Mouse (Mus musculus) MN1 (cell line): Measurements from ENCODE around the gene Cobll1.

Experiments
- DNase-seq: peaks from one replicate; pipeline ENCODE4 v3.0.0-alpha.2; 2016; ENCODE audit warnings: low spot score

The Cobll1 gene

GRCm38 (mm10) chr2:65196994-65197393, 42.2 kb downstream of the Cobll1 start:
- no peak for DNase-seq

GRCm38 (mm10) chr2:65195233-65196010, 43.8 kb downstream of the Cobll1 start:
- no peak for DNase-seq

DNA sequence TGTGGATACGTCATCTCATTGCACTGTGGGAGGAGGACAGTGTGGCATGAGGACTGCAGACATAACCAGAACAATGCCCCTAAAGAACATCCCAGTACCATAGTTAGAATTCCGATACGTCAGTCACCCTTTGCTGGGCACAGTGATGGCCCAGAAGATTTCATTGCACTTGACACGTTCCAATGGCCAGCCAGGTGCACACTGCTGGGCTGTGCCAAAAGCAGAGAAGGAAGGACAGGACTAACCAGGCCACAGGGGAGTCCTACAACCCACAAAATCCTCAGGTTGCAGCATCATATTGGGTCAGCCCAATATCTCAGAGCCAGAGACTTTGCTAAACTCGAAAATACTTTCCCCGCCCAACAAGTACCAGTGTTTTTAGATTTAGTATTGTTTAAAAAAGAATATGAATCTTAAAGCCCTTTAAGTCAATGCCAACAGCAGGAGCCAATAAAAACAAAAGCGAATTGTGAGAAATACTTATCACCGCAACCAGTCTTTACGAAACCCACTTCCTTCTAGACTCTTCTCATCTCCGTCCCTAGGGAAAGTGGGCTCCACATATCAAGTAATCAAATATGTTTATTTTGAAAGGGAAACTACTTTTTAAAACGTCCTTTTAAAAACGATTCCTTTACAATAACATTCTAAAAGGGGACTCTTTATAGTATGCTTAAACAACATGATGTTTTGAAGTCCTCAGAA, 46.0 kb downstream of the Cobll1 start:
- DNase-seq, result no peak

- peak; percentile 30 for DNase-seq
These were observed 47.8 kb downstream of the Cobll1 start for GRCm38 (mm10) chr2:65191398-65191797.

- DNase-seq, result no peak
These were observed 49.9 kb downstream of the Cobll1 start for GRCm38 (mm10) chr2:65189346-65189745.

GRCm38 (mm10) chr2:65188585-65188984, 50.6 kb downstream of the Cobll1 start:
- DNase-seq, result no peak

GRCm38 (mm10) chr2:65187652-65188051, 51.6 kb downstream of the Cobll1 start:
- DNase-seq, result no peak

DNA sequence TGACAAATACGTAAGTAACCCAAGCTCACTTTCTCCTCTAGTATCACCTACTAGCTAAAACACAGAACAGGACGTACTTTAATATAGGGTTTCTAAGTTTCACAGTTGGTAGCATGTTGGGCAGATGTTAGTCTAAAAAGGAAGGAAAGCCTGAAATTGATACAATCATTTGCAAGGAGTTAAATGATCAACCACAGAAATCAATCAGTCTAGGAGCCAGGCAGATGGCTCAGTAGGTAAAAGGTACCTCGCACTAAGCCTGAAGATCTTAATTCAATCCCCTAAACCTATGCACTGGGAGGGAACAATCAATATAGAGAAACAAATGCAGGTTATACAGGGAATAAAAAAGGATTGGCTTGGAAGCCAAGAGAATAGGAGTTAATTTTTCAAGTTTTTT, 52.0 kb downstream of the Cobll1 start:
- no peak for DNase-seq

GRCm38 (mm10) chr2:65182747-65183146, 56.5 kb downstream of the Cobll1 start:
- peak; percentile 73 for DNase-seq

DNA sequence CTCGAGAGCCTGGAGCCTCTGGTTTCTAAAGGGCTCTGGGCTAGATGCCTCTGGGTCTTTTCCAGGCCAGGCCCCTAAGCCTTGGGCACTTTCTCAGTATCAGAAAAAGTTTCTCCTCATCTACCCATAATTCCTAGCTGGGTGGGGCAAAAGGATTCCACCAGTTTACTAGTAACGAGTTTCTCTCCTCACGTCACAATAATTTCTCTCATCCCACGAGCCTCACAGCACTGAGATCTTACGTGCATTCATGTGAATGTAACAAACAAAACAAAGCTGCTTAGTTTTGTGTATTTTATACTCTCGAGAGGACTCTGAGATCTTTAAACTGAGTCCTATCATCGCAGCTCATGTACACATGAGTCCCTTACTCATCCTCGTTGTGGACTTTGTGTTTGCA, 57.5 kb downstream of the Cobll1 start:
- DNase-seq, result no peak

DNA sequence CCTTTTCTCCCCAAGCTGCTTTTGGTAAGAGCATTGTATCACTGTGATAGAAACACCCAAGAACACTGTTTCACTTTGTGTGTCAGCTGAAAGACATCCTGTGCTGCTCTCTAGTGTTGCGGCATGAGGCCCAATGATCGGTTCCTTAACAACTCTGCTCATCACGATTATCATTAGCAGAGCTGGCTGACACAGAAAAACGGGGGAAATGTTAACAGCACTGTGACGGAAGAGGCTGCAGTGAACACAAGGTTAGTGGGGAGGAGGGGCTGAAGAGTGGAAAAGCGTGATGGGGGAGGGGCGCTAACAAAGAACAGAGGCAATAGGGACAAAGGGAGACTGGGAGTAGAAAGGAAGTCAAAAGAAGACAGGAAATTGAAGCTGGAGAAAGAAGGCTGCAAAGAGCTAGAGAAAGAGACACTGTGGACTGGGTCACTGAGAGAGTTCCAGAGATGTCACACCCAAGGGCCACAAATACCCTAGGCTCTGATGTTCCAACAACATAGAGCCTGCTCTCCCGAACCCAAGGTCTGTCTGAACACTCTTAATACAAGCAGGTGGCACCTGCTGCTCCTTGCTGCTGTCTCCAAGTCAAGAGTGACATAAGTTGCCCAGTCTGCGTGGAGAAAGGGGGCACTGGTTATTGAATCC, 58.0 kb downstream of the Cobll1 start:
- no peak for DNase-seq

DNA sequence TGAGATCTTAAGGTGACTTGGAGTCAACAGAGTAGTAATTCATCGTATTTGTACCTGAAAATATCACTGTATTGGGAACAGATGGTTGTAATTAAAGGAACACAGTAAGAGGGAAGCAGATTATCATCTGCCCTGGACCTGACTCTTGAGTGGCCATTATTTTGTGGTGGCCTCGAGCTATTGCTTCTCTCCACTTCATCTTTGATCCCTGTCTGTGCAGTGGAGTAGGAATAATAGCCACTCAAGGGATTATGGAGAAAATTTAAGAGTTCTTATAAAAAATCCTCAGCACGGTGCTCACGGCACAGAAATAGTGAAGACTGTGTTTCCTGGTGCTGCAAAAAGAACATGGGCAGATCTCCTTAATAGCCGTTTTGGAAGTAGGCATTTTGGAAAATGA, 63.6 kb downstream of the Cobll1 start:
- no peak for DNase-seq

- DNase-seq, result no peak
These were observed 67.1 kb downstream of the Cobll1 start for GRCm38 (mm10) chr2:65172071-65172470.

GRCm38 (mm10) chr2:65171516-65171915, 67.7 kb downstream of the Cobll1 start:
- no peak for DNase-seq

DNA sequence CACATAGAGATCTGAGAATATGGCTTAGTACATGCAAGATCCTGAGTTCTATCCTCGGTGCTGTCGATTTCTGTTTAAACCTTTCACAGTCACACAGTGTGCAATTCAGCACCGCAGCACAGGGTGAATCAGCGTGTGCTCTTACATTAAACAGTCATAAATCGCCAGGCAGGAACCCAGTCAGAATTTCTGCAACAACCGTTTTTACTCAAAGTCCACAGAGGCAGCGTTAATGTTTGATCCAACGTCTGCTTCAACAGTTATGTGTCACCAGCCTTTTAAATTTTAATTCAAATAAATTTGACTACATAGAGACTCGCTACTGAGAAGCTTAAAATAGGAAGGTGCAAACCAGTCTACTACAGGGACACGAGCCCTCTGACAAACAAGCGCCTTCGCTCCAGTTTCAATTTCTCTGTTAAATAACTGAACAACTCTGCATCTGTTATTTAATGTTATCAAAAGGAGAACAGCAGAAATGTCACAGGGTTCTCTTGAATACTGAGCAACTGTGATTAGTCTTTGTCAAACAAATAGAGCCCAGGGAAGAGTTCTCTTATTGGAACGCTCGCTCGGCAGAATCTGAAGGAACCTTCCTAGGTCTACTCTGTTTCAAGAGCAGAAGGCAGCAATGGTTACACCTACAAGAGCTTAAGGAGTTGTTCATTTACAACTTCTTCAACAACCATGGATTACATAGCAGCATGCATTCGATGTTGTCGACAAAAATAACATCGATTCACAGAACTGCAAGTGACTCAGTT, 68.3 kb downstream of the Cobll1 start:
- no peak for DNase-seq

DNA sequence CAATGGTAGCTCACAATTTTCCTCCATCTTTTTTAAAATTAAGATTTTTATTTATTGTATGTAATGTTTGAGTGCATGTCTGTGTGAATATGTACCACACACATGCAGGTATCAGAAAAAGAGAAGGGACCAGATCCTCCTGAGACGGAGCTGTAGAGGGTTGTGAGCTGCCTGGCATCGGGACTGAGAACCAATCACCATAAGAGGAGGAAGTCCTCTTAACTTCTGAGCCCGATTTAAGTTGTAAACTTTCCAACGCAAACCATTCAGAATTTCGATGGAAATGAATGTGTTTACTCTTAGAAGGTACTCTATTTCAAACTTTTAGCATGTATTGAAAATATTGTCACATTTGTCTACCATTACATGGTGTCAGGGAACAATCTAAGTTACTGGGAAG, 68.9 kb downstream of the Cobll1 start:
- DNase-seq, result no peak

- DNase-seq, result no peak
These were observed 75.2 kb downstream of the Cobll1 start for GRCm38 (mm10) chr2:65163990-65164389.

DNA sequence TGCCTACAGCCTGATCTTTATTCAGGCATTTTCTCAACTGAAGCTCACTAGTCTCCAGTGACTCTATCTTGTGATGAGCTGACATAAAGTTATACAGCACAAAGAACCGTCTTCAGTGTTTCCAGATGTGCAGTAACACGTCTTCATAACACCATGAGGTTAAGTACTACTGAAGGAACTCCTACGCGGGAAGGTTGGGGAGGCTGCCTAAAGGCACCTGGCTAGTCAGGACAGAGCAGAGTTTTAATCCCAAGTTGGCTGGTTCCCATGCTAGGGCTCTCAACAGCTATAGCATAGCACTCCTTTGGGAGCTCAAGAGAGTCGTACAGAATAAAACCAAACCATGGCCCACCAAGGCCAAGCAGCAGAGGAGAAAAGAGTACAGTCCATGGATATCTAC, 76.6 kb downstream of the Cobll1 start:
- no peak for DNase-seq

DNA sequence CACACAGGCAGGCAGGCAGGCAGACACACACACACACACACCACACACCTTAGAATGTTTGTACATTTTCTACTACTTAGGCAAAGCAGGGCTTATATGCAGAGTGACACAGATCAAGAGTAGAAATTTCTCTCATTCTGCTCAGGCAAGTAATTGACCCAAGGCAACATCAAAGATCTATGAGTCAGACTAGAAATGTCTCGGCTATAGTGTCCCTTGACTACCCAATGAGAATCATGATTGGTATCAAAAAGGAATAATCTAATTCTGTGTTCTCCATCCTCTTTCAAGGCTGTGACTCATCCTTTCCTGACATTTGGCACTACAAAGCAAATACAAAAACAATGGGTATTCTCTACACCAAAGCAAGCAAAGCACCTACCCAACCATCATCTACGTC, 77.5 kb downstream of the Cobll1 start:
- peak; percentile 45 for DNase-seq

- no peak for DNase-seq
These were observed 81.1 kb downstream of the Cobll1 start for GRCm38 (mm10) chr2:65157981-65158651.

- no peak for DNase-seq
These were observed 81.9 kb downstream of the Cobll1 start for GRCm38 (mm10) chr2:65157325-65157724.

- DNase-seq, result no peak
These were observed 90.3 kb downstream of the Cobll1 start for GRCm38 (mm10) chr2:65148928-65149327.
